Mouse (Mus musculus) CD4-positive, CD25-positive, alpha-beta regulatory T cell (primary cell): ENCODE measurements around the gene 4931440F15Rik. TPM values are rescaled to one million over a fixed set of nuclear protein-coding genes. Genes with fewer than 3 reads are reported as not detected.

Experiments
- polyA plus RNA-seq: library from polyadenylated mRNA; unstranded; fragments of 100-300 nt; shearing (Covaris generic); gene quantifications from one replicate; pipeline ENCODE4 v1.2.1, GENCODE M21; 2017

4931440F15Rik gene
- 0.11 TPM for polyA plus RNA-seq

DNA sequence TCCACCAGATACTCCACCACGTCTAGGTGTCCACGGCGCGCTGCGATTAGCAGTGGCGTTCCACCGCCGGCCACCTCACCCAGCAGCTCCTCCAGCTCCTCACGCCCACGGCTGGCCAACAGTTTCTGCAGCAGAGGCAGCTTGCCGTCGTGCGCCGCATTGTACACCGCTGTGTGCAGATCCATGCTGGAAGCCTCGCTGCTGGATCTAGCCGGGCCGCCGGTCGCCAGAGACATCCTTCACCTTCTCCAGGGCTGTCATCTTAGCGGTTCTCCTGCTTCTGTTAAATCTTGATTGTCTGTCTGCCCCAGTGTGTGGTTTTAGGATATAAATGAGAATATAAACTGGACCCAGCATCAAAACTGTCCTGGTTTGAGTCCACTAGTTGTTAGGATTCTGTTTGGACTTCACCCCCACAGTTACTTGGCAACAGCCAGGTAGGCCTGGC is at the start of gene 4931440F15Rik:
4931440F15Rik (minus strand) TSS at position 398 of the 448 bp plus-strand sequence.

Other genes starting within 250 kb of the 4931440F15Rik start
- 31.0 TPM for gene Rtn4, start 132.7 kb downstream of the 4931440F15Rik start, polyA plus RNA-seq
- gene Eml6, start 200.4 kb upstream of the 4931440F15Rik start, polyA plus RNA-seq = 0.28 TPM